Mouse (Mus musculus) cerebellum, adult 18-20 months (tissue): ENCODE measurements at regions not wholly inside any gene's neighbourhood (a gene's known extent, or its start where the extent isn't known, plus 50 kb on each side); places are given as distances from the start of the nearest gene placed in this dataset.
A peak's percentile ranks its signal among the peaks of the same experiment; 100 is the strongest.
"Not testable (repeated sequence)": the region's sequence is repeated elsewhere in the genome, so short reads cannot be mapped to it uniquely, and the experiment has no call there.

Source experiments
- DNase-seq, 2 experiments: peaks; one replicate each; pipeline ENCODE4 v3.0.0; 2021

DNA sequence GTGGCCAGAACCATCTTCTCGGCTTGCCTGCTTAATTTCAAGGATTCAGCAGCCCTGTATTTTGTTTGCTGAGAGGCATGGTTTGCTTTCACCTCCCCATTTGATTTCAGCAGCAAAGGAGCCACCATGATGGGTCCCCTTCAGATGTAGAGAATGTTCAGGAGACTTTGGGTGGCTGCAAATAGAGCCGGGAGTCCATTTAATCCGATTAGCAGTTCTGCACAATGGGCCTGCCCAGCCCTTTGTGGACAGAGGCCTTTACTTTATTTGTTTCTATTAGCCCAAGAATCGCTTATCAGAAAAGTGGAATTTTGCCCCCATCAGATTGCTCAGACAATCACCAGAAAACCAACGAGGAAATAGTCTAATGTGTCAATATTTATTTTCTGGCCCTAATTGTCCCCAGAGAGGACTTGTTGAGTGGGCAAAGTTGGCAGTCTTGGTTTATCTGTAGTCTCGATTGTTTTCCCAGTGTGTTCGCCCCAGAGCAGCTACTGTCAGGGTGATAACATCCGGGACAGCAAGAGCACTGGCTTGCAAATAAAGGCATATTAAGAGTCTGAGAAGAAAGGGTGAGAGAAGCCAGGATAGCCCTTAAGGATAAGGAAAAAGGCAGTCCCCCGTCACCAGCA is 130.6 kb upstream of the Kiz start:
- no peak for DNase-seq

DNA sequence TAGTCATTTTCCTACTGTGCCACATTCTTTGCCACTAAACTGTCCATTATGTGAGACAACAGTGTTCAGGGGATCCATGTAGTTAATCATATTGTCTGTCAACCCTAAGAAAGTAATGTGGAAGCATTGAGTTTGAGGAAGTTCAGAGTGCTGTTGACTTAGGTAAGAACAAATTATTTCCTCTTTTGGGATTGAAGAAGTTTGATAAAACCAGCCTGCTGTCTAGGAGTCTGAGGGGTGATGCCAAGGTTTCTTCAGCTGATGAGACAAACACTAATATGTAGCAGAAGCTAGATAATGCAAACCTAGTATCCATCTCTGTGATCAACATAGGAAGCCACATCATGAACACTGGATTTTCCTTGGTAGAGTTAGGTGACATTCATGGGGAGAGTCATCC is 127.0 kb upstream of the Kiz start:
- no peak for DNase-seq

DNA sequence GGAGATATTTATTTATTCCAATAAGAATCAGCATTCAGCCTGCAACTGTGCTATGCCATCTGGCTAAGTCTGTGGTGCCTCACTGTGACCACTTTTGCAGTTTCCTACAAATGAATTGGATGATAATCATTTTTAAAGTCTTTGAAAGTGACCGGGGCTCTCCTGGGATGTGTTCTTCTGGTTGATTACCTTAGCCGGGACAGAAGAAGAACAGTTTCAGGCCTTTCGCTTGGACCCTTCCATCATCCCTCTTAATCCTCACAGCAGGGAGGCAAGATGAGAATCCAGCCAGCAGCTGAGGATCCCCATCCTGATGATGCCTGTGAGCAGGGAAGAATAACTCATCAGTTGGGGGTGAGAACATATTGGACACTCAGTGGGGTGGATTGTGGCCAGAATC is 124.6 kb upstream of the Kiz start:
- no peak for DNase-seq

DNA sequence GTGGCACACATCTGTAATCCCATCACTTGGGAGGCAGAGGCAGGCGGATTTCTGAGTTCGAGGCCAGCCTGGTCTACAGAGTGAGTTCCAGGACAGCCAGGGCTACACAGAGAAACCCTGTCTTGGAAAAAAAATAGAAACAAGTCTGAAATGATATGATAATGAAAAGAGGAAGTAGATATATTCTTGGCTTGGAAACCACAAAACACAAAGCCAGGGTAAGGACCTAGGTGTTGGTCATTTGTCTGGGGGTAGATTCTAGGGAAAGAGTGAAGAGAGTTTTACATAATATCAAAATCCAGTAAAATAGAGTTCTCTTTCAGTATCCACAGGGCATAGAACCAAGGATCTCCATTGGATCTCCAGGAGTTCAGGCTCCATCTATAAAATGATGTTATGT is 122.8 kb upstream of the Kiz start:
- DNase-seq, result not testable (repeated sequence)

DNA sequence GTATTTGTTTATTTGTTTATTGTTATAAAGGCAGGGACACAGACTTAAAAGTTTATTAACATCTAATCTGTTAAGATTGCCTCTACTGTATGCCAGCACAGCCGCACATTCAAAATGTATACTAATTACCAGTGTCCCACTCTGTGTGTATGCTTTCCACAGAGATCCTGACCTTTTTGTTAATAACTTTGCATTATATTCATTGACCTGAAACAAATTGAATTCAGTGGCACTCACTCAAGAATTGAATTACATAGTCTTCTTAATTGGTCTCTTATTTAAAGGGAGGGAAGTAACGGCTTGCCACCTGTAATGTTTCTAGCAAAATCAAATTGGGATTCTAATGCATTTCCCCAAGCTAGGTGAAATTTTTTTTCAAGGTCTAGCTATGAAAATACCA is 111.3 kb upstream of the Kiz start:
- DNase-seq, result no peak

DNA sequence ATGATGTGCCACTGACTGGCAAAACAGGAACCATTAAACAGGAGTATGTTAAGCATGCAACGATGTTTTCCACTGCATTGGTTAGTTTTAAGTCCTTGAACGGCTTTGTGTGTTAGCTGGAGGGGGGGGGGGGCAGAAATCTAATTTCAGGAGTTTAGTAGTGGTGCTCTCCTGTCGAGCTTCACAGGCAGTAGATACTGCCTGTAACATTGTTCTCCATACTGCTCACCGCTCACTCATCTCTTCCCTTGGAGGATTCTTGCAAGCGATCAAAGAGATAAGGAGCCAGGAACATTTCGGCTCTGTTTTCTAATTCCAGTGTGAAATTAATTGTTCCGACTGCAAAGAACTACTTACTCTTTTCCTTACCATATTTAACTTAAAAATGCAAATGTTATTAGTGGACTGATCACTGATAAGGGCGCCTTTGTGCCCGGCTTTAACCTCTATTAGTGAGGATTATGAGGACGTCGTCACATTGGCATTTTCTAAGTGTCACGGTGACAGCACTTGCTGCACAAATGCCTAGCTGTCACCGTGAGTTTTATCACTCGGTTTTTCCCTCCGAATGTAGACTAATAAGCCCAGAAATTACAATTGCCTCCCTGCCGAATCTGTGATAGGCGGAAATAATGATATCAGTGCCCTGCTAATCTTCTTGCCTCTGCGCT is 110.5 kb upstream of the Kiz start:
- DNase-seq, result no peak

DNA sequence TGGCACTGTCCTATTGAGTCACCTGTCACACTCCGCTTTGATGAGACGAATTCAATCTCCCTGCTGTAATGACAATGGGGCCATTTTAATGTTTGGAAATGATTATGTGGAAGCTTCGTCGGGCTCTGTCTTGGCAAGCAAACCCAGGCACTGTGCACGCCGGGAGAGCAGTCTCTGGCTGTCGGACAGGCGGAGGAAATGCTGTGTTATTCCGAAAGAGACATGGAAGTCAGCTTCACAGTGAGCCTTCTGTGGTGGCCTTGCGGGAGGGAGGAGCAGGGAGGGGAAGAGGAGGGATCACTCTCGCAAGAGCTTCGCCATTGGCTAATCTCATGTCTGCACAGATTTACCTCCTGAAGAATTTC is 110.0 kb upstream of the Kiz start:
- DNase-seq, result peak; percentile 39 to 44

DNA sequence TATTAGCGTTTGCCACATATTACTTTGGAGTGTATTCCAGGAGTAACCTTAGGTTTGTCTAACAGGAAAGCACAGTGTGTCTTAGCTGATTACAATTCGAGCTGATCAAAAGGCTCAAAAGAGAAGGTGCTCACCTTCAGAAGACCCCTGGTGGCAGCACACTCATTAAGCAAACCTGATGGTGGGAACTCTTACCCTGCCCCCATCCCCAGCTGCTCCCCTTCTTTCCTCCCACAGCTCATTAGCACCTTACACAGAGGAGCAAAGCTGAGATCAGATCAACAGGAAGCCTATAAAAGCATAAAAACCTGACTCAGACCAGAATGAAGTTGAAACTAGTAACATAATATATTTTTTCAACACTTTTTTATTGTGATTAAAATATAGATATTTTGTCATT is 101.7 kb upstream of the Kiz start:
- DNase-seq, result no peak

DNA sequence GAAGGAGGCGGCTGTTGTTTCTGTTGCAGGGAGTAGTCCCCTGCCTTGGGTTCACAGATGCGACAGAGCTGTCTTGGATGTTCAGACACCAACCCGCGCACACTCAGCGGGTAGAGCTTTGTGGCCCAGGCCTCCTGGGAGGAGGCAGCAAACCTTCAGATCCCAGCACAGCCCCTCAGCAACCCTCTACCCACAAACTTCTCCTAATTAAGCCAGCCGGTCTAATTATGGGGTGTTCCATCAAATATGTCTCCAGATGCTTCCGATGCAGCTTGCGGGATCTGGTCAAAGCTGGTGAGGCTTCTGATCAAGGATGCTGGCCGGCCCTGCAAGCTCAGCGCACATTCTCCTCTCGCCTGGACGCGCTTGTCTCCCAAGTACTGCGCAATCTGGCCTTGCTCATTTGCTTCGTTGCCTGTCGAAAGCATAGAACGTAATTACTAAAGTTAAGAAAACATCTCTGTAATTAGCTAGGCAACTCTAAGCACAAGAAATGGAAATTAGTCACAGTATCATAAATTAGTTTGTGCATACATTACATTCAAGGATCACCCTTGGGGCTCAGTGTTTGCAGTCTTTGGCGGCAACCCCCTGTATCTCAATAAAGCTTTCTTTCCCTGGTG is 92.0 kb upstream of the Kiz start:
- no peak for DNase-seq

DNA sequence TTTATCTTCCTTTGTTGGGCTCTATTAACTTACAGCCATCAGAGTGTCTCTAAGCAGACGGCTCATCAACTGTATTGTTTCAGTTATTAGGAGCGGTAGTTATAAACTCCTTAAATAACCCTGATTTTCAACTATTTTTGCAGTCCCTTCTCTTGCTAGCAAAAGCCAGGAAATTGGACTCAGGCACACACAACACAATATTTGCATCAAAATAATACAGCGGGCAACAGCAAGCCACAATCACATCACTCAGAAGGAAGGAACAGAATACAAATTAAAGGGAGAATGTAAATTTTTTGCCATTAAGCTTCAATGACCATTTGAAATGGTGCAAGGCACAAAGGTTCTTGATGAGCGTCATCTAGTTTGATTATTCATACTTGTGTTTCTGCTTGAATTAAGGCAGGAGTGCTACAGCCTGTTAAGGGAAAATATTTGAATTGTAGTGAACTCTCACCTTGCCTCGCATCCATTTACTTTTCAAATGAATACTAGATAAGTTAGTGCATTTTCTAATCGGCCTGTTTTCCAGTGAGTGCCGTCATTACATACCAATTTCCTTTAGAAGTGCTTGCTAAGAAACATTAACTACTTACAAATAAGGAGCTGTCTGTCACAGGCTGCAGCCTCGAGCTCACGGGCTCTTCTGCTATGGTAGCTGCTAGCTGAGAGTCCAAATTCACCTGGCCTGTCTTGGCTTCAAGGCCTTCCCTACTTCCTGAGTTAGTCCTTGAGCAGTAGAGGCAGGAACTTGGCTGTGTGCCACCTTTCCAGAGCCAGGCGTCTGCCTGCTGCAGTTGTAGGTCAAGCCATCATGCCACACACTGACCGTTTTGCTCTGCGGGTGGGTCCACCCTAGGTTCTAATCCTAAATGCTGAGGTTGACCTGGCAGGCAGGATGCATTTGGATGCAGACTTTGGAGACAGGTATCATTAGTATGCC is 91.1 kb upstream of the Kiz start:
- no peak for DNase-seq

DNA sequence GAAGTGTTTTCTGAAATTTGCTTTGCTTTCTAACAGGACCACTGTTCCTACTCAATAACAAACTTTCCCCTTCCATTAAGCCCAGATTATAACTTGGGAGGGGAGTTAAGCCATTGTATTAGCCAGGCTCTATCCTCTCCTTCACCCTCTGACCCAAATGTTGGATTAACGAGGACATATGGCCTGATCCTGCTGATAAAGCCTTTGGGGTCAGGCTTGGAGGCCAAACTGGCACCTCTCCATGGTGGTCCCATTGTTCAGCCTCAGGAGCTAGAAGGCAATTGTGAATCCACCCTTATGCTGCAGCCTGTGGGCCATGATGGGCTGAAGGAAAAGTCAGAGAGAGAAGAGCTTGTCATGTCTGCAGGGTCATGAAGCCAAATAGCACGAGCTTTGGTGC is 80.8 kb upstream of the Kiz start:
- DNase-seq, result no peak

DNA sequence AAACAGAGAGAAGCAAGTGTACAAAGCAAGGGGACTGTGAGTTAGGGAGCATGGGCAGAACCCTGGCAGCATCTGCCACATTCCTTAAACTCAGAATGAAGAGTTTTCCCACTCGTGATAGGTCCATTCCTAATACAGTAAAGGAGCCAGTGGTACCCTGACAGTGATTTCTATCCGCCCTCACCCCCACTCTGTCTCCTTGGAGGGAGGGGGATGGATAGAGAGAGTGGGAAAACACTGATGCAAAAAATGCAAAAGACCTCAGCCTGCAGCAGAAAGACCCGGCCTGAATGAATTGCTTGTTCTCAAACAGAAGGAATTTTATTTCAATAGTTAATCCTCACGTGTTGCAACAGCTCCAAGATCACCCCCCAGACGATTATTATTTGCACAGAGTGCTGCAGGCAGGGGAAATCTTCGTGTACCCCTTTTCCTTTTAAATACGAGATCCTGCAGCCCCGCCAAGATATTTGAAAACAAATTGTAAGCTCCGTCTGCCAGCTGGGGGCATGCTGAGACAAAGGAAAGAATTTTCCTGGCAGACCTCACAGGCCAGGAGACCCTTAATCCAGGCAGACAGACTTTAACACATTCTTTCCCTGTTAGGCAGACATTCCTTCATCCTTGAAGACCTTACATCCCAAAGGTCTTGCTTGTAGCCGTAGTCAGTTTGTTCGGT is 68.4 kb upstream of the Kiz start:
- no peak for DNase-seq

DNA sequence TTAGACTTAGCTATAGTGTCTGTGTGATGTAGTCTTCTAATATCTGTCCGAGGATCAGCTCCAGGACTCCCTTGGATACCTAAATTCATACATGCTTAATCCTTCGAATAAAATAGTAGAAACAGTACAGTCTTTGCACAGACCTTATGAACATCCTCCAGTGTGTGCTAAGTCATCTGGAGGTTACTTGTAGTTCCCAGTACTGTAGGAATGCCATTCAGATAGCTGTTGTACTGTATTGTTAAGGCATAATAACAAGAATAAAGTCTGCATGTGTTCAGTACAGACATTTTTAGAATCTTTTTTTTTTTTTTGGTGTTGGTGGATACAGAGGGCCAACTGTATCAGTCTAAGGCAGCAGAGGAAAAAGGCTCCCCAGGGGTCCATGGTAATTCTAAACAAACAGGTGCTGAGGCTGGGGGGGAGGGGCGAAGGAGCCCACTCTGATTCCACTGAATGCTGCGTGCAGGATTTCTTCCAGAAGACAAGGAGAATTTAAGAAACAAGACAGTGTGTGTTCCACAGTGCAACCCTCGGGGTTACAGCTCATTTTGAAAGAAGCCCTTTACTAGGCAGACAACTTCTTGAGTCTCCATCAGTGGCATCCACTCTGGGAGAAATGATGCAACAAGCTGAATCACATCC is 67.7 kb upstream of the Kiz start:
- DNase-seq, result no peak

DNA sequence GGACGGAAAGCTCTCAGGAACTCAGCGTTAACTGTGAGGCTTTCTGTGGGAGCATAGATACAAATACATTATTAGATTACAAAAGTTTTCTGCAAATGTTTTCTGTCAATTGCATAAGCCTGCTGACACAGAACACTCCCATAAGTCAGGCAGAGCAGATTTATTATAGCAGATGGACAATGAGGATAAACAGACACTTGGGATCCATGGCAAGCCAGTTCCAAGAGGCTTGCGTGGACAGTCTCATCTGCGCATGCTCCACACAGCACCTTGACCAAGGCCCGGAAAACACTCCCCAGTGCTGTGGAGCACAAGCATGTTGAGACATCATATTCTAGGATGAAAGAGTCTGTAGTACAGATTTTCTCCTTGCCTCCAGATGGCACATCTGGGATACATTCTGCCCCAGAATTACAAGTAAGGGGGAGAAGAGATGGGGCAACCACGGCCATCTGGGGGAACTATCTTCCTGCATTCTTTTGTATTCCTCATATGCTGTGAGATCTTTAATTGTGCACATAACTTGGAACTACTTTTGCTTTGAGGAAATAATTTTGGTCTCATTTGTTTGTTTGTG is 62.7 kb upstream of the Kiz start:
- no peak for DNase-seq

DNA sequence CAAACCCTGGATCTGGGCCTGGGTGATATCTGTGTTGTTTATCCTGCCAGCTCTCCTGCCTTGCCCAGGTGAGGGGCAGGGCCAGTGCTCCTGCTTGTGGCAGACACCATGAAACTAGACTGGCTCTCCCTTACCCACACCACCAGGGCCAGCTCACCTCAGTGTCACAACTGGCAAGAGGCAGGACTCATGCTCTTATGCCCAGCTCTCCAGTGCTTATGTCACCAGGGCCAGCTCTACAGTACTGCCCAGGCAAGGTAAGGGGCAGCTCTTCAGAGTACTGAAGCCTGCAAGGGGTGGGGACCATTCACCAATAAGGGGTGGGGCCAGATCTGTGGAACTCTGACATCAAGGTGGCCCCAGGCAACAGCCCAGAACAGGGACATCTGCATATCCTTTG is 52.7 kb upstream of the Kiz start:
- no peak for DNase-seq
